ENCODE assay signal across 8 mouse cellular contexts in genomic region chr2:25468962-25469915, GRCm38 (mm10). TPM values are rescaled to one million over a fixed set of nuclear protein-coding genes. Genes with fewer than 3 reads are reported as not detected.
DNase-seq lines count a peak whose midpoint lies in the region; ATAC-seq and TF ChIP-seq lines count a peak whose summit lies in the region.
"Had no signal": no experiment of that assay in that cellular context is flagged by ENCODE, and none has a peak within 500 bp of the region (broad histone marks: within the 10 kb centered on the region; RNA-seq: fewer than 3 reads in every experiment).

No protein-coding gene starts in this region.

- WGBS in neural tube, embryonic 12.5 days, result 72% methylated on average over 10 of the region's 10 CpGs
- WGBS in embryonic facial prominence, embryonic 14.5 days, result 71% methylated on average over 10 of the region's 10 CpGs
- WGBS in midbrain, postnatal 0 days, result 72% methylated on average over 10 of the region's 10 CpGs
- 62% methylated on average over 10 of the region's 10 CpGs for WGBS in liver, postnatal 0 days (ENCODE audit: insufficient replicate concordance)

- H3K27me3 ChIP-seq in neural tube, embryonic 12.5 days (replicated peaks), result no peaks in the 10 kb centered on the region
- H3K27me3 ChIP-seq in embryonic facial prominence, embryonic 14.5 days (replicated peaks; ENCODE audit: control insufficient read depth, insufficient read depth, low read length), result no peaks in the 10 kb centered on the region
- no peaks in the 10 kb centered on the region for H3K27me3 ChIP-seq in midbrain, postnatal 0 days (ENCODE audit: insufficient read depth, low read length)
- no peaks in the 10 kb centered on the region for H3K27me3 ChIP-seq in liver, postnatal 0 days (ENCODE audit: insufficient read depth, low read length)

- no peak for DNase-seq in neural tube, embryonic 10.5 days (ENCODE audit: extremely low spot score, low spot score)
- peak; percentile 31 for DNase-seq in embryonic facial prominence, embryonic 14.5 days (ENCODE audit: low spot score)
- peak; percentile 57 for DNase-seq in kidney, adult 18-20 months
- peak; percentile 81 for DNase-seq in midbrain, postnatal 0 days (ENCODE audit: low spot score)
- no peak for DNase-seq in gastrocnemius, adult 2 months
- no peak for DNase-seq in liver, postnatal 0 days

- TF ChIP-seq EP300 in liver, postnatal 0 days (IDR thresholded peaks at IDR 0.05; ENCODE audit: low read depth), result no peak

- H3K9ac ChIP-seq in neural tube, embryonic 12.5 days, result no peak overlapping the region
- no peak overlapping the region for H3K9ac ChIP-seq in embryonic facial prominence, embryonic 14.5 days (ENCODE audit: low read depth, low read length)
- no peak overlapping the region for H3K9ac ChIP-seq in midbrain, postnatal 0 days (replicated peaks; ENCODE audit: low read length, poor library complexity, severe bottlenecking)
- no peak overlapping the region for H3K9ac ChIP-seq in liver, postnatal 0 days (replicated peaks)

- intact Hi-C loops in gastrocnemius, adult 2 months (cut with DNase I), result no loop called here

- no peak overlapping the region for H3K27ac ChIP-seq in neural tube, embryonic 12.5 days
- no peak overlapping the region for H3K27ac ChIP-seq in embryonic facial prominence, embryonic 14.5 days (replicated peaks; ENCODE audit: low read depth, low read length)
- H3K27ac ChIP-seq in midbrain, postnatal 0 days (ENCODE audit: low read depth, low read length), result no peak overlapping the region
- no peak overlapping the region for H3K27ac ChIP-seq in gastrocnemius, adult 2 months
- H3K27ac ChIP-seq in liver, postnatal 0 days (ENCODE audit: low read depth), result no peak overlapping the region

- H3K4me2 ChIP-seq in neural tube, embryonic 12.5 days (replicated peaks), result no peak overlapping the region
- H3K4me2 ChIP-seq in embryonic facial prominence, embryonic 14.5 days (ENCODE audit: low read depth, low read length), result no peak overlapping the region
- no peak overlapping the region for H3K4me2 ChIP-seq in midbrain, postnatal 0 days (ENCODE audit: low read depth, low read length, poor library complexity, severe bottlenecking)
- H3K4me2 ChIP-seq in liver, postnatal 0 days (ENCODE audit: low read depth, low read length), result no peak overlapping the region

- no peak overlapping the region for H3K4me3 ChIP-seq in neural tube, embryonic 12.5 days
- H3K4me3 ChIP-seq in embryonic facial prominence, embryonic 14.5 days (ENCODE audit: low read depth, low read length), result no peak overlapping the region
- H3K4me3 ChIP-seq in midbrain, postnatal 0 days (ENCODE audit: low read depth, low read length), result no peak overlapping the region
- H3K4me3 ChIP-seq in gastrocnemius, adult 2 months, result no peak overlapping the region
- no peak overlapping the region for H3K4me3 ChIP-seq in liver, postnatal 0 days (ENCODE audit: low read depth, low read length)

- H3K36me3 ChIP-seq in neural tube, embryonic 12.5 days, result no peaks in the 10 kb centered on the region
- no peaks in the 10 kb centered on the region for H3K36me3 ChIP-seq in embryonic facial prominence, embryonic 14.5 days (ENCODE audit: control insufficient read depth, insufficient read depth, low read length)
- no peaks in the 10 kb centered on the region for H3K36me3 ChIP-seq in midbrain, postnatal 0 days (ENCODE audit: insufficient read depth, low read length)
- no peaks in the 10 kb centered on the region for H3K36me3 ChIP-seq in liver, postnatal 0 days (replicated peaks; ENCODE audit: insufficient read depth, low read length)

- no peaks in the 10 kb centered on the region for H3K9me3 ChIP-seq in neural tube, embryonic 12.5 days
- H3K9me3 ChIP-seq in embryonic facial prominence, embryonic 14.5 days (ENCODE audit: control insufficient read depth, low read length), result no peaks in the 10 kb centered on the region
- no peaks in the 10 kb centered on the region for H3K9me3 ChIP-seq in midbrain, postnatal 0 days (ENCODE audit: low read length)
- no peaks in the 10 kb centered on the region for H3K9me3 ChIP-seq in liver, postnatal 0 days (ENCODE audit: low read length)

- 0 out of 2 replicates have a peak, but pooled peaks have one; percentile 44 for ATAC-seq in neural tube, embryonic 12.5 days (ENCODE audit: low FRiP score, low read depth)
- ATAC-seq in embryonic facial prominence, embryonic 14.5 days (ENCODE audit: low read depth), result peak; percentile 60; the same call in 1 of the 2 replicates
- peak; percentile 53 for ATAC-seq in midbrain, postnatal 0 days (ENCODE audit: low FRiP score)
- ATAC-seq in liver, postnatal 0 days, result no peak

- peaks cover 7% of the 10 kb centered on the region; the same call in 1 of the 2 replicates for H3K4me1 ChIP-seq in neural tube, embryonic 12.5 days
- peaks cover 9% of the 10 kb centered on the region; the same call in 1 of the 2 replicates for H3K4me1 ChIP-seq in embryonic facial prominence, embryonic 14.5 days (ENCODE audit: control insufficient read depth, insufficient read depth, low read length)
- no peaks in the 10 kb centered on the region for H3K4me1 ChIP-seq in midbrain, postnatal 0 days (ENCODE audit: insufficient read depth, low read length)
- H3K4me1 ChIP-seq in liver, postnatal 0 days (ENCODE audit: insufficient read depth), result peaks cover 10% of the 10 kb centered on the region; the same call in 1 of the 2 replicates

- no peak for TF ChIP-seq CTCF in midbrain, postnatal 0 days (IDR thresholded peaks at IDR 0.05)
- TF ChIP-seq CTCF in gastrocnemius, adult 2 months (IDR thresholded peaks at IDR 0.05), result no peak
- TF ChIP-seq CTCF in liver, postnatal 0 days (IDR thresholded peaks at IDR 0.05; ENCODE audit: low read depth), result no peak

RNA-seq across cellular contexts. Expression of gene Ptgds, which starts 0.6 kb away (rescaled TPM):
- 1.1 and 1.4 TPM in 2 replicates for polyA plus RNA-seq in neural tube, embryonic 12.5 days (2016; fragmentation: Nextera tagmentation; extraction: Ambion mirVana)
- 156 and 191 TPM in 2 replicates for polyA plus RNA-seq in embryonic facial prominence, embryonic 14.5 days (2014; fragmentation: Nextera tagmentation; extraction: Ambion mirVana)
- total RNA-seq in midbrain, postnatal 0 days (2014; rRNA removed), result 2,128 and 2,726 TPM in 2 replicates
- 2,827 and 3,075 TPM in 2 replicates for polyA plus RNA-seq in midbrain, postnatal 0 days (2015; fragmentation: Nextera tagmentation; extraction: Ambion mirVana)
- total RNA-seq in gastrocnemius, adult 2 months (2021), result not detected
- polyA plus RNA-seq in liver, postnatal 0 days (2015; fragmentation: Nextera tagmentation; extraction: Ambion mirVana), result 0.83 and 1.0 TPM in 2 replicates

RNA-seq across cellular contexts. Expression of gene Paxx, which starts 8.3 kb away (rescaled TPM):
- polyA plus RNA-seq in neural tube, embryonic 12.5 days (2016; fragmentation: Nextera tagmentation; extraction: Ambion mirVana), result 49.5 and 52.5 TPM in 2 replicates
- 39.3 and 41.7 TPM in 2 replicates for polyA plus RNA-seq in embryonic facial prominence, embryonic 14.5 days (2014; fragmentation: Nextera tagmentation; extraction: Ambion mirVana)
- 163 and 195 TPM in 2 replicates for total RNA-seq in midbrain, postnatal 0 days (2014; rRNA removed)
- 151 and 165 TPM in 2 replicates for polyA plus RNA-seq in midbrain, postnatal 0 days (2015; fragmentation: Nextera tagmentation; extraction: Ambion mirVana)
- 10 to 100 TPM; 13.6 to 14.4 TPM for total RNA-seq in gastrocnemius, adult 2 months (2021)
- polyA plus RNA-seq in liver, postnatal 0 days (2015; fragmentation: Nextera tagmentation; extraction: Ambion mirVana), result 14.7 and 17.1 TPM in 2 replicates

RNA-seq across cellular contexts. Expression of gene Clic3, which starts 12.6 kb away (rescaled TPM):
- polyA plus RNA-seq in neural tube, embryonic 12.5 days (2016; fragmentation: Nextera tagmentation; extraction: Ambion mirVana), result 1.7 and 2.3 TPM in 2 replicates
- polyA plus RNA-seq in embryonic facial prominence, embryonic 14.5 days (2014; fragmentation: Nextera tagmentation; extraction: Ambion mirVana), result 11.2 and 22.7 TPM in 2 replicates
- 0.61 and 0.66 TPM in 2 replicates for total RNA-seq in midbrain, postnatal 0 days (2014; rRNA removed)
- 2.0 and 2.4 TPM in 2 replicates for polyA plus RNA-seq in midbrain, postnatal 0 days (2015; fragmentation: Nextera tagmentation; extraction: Ambion mirVana)
- total RNA-seq in gastrocnemius, adult 2 months (2021), result 1 to 10 TPM in 1 of 2 experiments, under 1 TPM in 1; 0.31 to 1.1 TPM
- polyA plus RNA-seq in liver, postnatal 0 days (2015; fragmentation: Nextera tagmentation; extraction: Ambion mirVana), result 0.77 and 1.4 TPM in 2 replicates

RNA-seq across cellular contexts. Expression of gene Lcn12, which starts 24.5 kb away (rescaled TPM):
- polyA plus RNA-seq in neural tube, embryonic 12.5 days (2016; fragmentation: Nextera tagmentation; extraction: Ambion mirVana), result not detected in 2 replicates
- polyA plus RNA-seq in embryonic facial prominence, embryonic 14.5 days (2014; fragmentation: Nextera tagmentation; extraction: Ambion mirVana), result not detected in 2 replicates
- total RNA-seq in midbrain, postnatal 0 days (2014; rRNA removed), result not detected in 2 replicates
- polyA plus RNA-seq in midbrain, postnatal 0 days (2015; fragmentation: Nextera tagmentation; extraction: Ambion mirVana), result not detected in 2 replicates
- total RNA-seq in gastrocnemius, adult 2 months (2021), result not detected
- not detected in 2 replicates for polyA plus RNA-seq in liver, postnatal 0 days (2015; fragmentation: Nextera tagmentation; extraction: Ambion mirVana)
- total RNA-seq: layer of hippocampus, postnatal 14 days had no signal

RNA-seq across cellular contexts. Expression of gene Fbxw5, which starts 31.3 kb away (rescaled TPM):
- polyA plus RNA-seq in neural tube, embryonic 12.5 days (2016; fragmentation: Nextera tagmentation; extraction: Ambion mirVana), result 107 and 118 TPM in 2 replicates
- 56.9 and 73.6 TPM in 2 replicates for polyA plus RNA-seq in embryonic facial prominence, embryonic 14.5 days (2014; fragmentation: Nextera tagmentation; extraction: Ambion mirVana)
- 131 and 148 TPM in 2 replicates for total RNA-seq in midbrain, postnatal 0 days (2014; rRNA removed)
- polyA plus RNA-seq in midbrain, postnatal 0 days (2015; fragmentation: Nextera tagmentation; extraction: Ambion mirVana), result 106 and 113 TPM in 2 replicates
- 10 to 100 TPM; 76.9 to 88.4 TPM for total RNA-seq in gastrocnemius, adult 2 months (2021)
- 26.7 and 26.9 TPM in 2 replicates for polyA plus RNA-seq in liver, postnatal 0 days (2015; fragmentation: Nextera tagmentation; extraction: Ambion mirVana)

Comparison
In these comparisons a context has a peak if more than half of its experiments do, and no peak if none do; other contexts are left out.
1. DNase-seq: peak in embryonic facial prominence, embryonic 14.5 days (single experiment), kidney, adult 18-20 months (single experiment) and midbrain, postnatal 0 days (single experiment); none in neural tube, embryonic 10.5 days (single experiment), gastrocnemius, adult 2 months (single experiment) and liver, postnatal 0 days (single experiment).
2. RNA of gene Ptgds, which starts 0.6 kb away (polyA plus RNA-seq): 2,827 to 3,075 TPM in midbrain, postnatal 0 days and 156 to 191 TPM in embryonic facial prominence, embryonic 14.5 days; 1.1 to 1.4 TPM in neural tube, embryonic 12.5 days and 0.83 to 1.0 TPM in liver, postnatal 0 days; every median in the first group is over 10 times any median in the second.